Mouse (Mus musculus) urinary bladder, postnatal 14 days (tissue): ENCODE measurements around the gene Olfr47.
"Not testable (repeated sequence)": the region's sequence is repeated elsewhere in the genome, so short reads cannot be mapped to it uniquely, and the experiment has no call there.

Source experiments
- DNase-seq: peaks from one replicate; pipeline ENCODE4 v3.0.0; 2021; ENCODE audit warnings: low spot score

The Olfr47 gene

GRCm38 (mm10) chr6:43231255-43231654, at the start of gene Olfr47:
Olfr47 (plus strand) TSS chr6:43231529.
- DNase-seq = not testable (repeated sequence)

GRCm38 (mm10) chr6:43190986-43191385, 40.3 kb upstream of the Olfr47 start:
- DNase-seq = no peak

GRCm38 (mm10) chr6:43196781-43197180, 34.5 kb upstream of the Olfr47 start, which contains the start of gene Olfr435:
Olfr435 (plus strand) TSS chr6:43197146.
- DNase-seq = no peak

- no peak for DNase-seq
These were observed 33.2 kb upstream of the Olfr47 start for GRCm38 (mm10) chr6:43198094-43198493.

GRCm38 (mm10) chr6:43202786-43203185, 28.5 kb upstream of the Olfr47 start:
- no peak for DNase-seq

DNA sequence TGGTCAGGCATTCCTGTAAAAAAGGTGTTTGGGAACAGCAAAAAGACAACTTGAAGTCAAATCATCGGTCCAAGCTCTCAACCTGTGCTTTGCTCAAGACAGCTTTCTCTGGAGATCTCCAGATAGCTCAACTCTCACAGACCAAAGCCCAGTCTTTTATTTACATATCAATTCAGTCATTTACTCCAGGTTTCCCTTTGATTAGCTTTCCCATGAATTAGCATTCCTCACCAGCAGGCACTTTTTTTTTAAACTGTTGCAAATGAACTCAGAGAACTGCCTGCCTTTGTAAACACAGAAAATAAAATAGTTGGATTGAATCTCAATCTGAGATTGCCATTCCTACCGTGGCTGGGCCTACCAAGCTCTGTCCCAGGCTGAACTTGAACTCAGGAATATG, 26.0 kb upstream of the Olfr47 start:
- DNase-seq = no peak

- DNase-seq = not testable (repeated sequence)
These were observed 18.5 kb upstream of the Olfr47 start, which contains the start of gene Olfr434 for GRCm38 (mm10) chr6:43212873-43213272. Olfr434 (plus strand) TSS chr6:43213021.

GRCm38 (mm10) chr6:43242061-43242460, 10.7 kb downstream of the Olfr47 start:
- DNase-seq = no peak

GRCm38 (mm10) chr6:43247396-43247795, 16.1 kb downstream of the Olfr47 start:
- DNase-seq = no peak

GRCm38 (mm10) chr6:43252994-43253393, 21.7 kb downstream of the Olfr47 start:
- no peak for DNase-seq

- no peak for DNase-seq
These were observed 23.0 kb downstream of the Olfr47 start for GRCm38 (mm10) chr6:43254193-43254926.

DNA sequence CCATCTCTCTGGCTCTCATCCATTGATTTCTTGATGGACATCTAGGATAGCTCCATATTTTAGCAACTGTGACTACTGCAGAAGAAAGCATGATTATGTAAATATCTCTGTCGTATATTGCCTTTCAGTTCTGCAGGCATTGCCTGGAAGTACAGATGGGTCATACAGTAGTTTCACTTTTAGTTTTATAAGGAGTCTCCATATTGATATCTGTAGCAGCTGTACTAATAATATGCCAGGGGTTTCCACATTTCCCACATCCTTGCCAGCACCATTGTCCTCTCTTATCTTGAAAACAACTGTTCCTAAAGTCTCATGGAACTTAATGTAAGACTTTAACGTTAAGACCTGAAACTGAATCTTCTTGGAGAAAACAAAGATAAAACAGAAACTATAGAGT, 29.4 kb downstream of the Olfr47 start:
- DNase-seq = no peak

- DNase-seq = peak; percentile 86
These were observed 34.2 kb downstream of the Olfr47 start, which contains the start of gene Arhgef5 for GRCm38 (mm10) chr6:43265363-43266041. Arhgef5 (plus strand) TSS chr6:43265582.

DNA sequence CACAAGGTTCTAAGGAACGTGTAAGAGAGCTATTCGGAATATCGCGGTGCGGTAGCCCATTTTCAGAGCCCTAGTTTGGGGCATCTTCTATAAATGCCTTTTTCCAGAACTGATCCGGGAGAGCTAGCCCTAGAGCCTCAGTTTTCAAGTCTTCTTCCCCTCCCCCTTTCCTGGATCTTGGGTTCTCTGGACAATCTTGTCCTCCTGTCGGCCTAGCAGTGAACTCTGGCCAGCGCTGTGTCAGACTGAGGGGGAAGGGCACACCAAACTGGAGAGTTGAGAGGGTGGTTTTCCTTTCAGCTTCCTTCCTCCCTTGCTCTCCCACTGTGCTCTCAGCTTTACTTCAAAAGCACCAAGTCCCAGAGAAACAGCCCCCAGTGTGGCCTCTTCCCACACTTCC, 35.0 kb downstream of the Olfr47 start:
- peak; percentile 36 for DNase-seq

GRCm38 (mm10) chr6:43272597-43272996, 41.3 kb downstream of the Olfr47 start:
- DNase-seq = no peak

DNA sequence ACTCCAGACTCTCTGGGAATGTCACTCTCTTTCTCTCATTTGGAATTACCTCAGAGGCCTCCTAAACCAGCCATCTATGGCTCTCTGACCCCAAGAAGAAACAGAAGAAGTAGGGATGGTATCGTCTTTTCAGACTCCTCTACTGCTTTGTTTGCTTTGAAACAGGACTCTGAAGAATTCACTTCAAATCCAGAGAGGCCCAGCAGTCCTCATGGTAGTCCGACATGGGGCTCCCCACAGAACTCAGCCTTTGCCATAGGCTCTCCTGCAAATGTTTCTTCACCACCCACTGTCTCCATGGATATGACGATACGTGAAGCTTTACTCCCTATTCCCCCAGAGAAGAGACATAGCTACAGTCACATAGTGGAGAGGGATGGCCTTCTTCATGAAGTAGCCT, 42.8 kb downstream of the Olfr47 start:
- DNase-seq = no peak

GRCm38 (mm10) chr6:43278247-43278646, 46.9 kb downstream of the Olfr47 start:
- peak; percentile 11 for DNase-seq

- no peak for DNase-seq
These were observed 49.2 kb downstream of the Olfr47 start for GRCm38 (mm10) chr6:43280481-43280880.
